Mouse (Mus musculus) intestine, postnatal 0 days (tissue): Measurements from ENCODE around the gene H2afb1. TPM values are rescaled to one million over a fixed set of nuclear protein-coding genes. Genes with fewer than 3 reads are reported as not detected.
"Not testable (repeated sequence)": the region's sequence is repeated elsewhere in the genome, so short reads cannot be mapped to it uniquely, and the experiment has no call there.

Experiments
- ATAC-seq: fragments of 200-750 bp; cut with Nextera tagmentation; 2 replicates; pipeline ENCODE4 v1.8.0; 2017; ENCODE audit warnings: mild to moderate bottlenecking, moderate TSS enrichment, moderate library complexity
- H3K27ac ChIP-seq: fragments of 300-500 bp; sonication (generic); 2 replicates; pipeline ENCODE4 v1.5.1; 2014; ENCODE audit warnings: mild to moderate bottlenecking, low read depth, low read length, moderate library complexity
- H3K27me3 ChIP-seq: fragments of 300-500 bp; sonication (generic); replicated peaks from 2 replicates; pipeline ENCODE4 v1.6.1; 2014; ENCODE audit warnings: low read length, mixed read lengths; ENCODE audit not compliant: control insufficient read depth, insufficient read depth
- H3K36me3 ChIP-seq: fragments of 300-500 bp; sonication (generic); 2 replicates; pipeline ENCODE4 v1.6.1; 2014; ENCODE audit warnings: mild to moderate bottlenecking, moderate library complexity; ENCODE audit not compliant: control insufficient read depth, insufficient read depth
- H3K4me1 ChIP-seq: fragments of 300-500 bp; sonication (generic); replicated peaks from 2 replicates; pipeline ENCODE4 v1.6.1; 2014; ENCODE audit warnings: antibody characterized with exemption, low read length, mixed read lengths; ENCODE audit not compliant: control insufficient read depth, insufficient read depth
- H3K4me2 ChIP-seq: fragments of 300-500 bp; sonication (generic); replicated peaks from 2 replicates; pipeline ENCODE4 v1.6.1; 2014; ENCODE audit warnings: low read depth, mild to moderate bottlenecking, moderate library complexity
- H3K4me3 ChIP-seq: fragments of 300-500 bp; sonication (generic); 2 replicates; pipeline ENCODE4 v1.5.1; 2014; ENCODE audit warnings: low read depth, low read length
- H3K9ac ChIP-seq: fragments of 300-500 bp; sonication (generic); 2 replicates; pipeline ENCODE4 v1.6.1; 2014; ENCODE audit warnings: mild to moderate bottlenecking, low read depth, low read length
- H3K9me3 ChIP-seq: fragments of 300-500 bp; sonication (generic); 2 replicates; pipeline ENCODE4 v1.6.1; 2016; ENCODE audit warnings: mixed run types; ENCODE audit not compliant: control insufficient read depth
- CTCF ChIP-seq: sonication (generic); IDR thresholded peaks from 2 replicates; pipeline ENCODE4 v1.5.1; 2016; ENCODE audit warnings: low read depth, mild to moderate bottlenecking, control low read depth, antibody characterized with exemption, moderate library complexity
- WGBS: fragments of 180-500 bp; shearing (Covaris S2); extraction: QIAGEN DNeasy Blood & Tissue Kit; methylation state at CpG from one replicate; pipeline ENCODE4 v1.1.7; 2014; 5-methylcytosine and 5-hydroxymethylcytosine counted together
- polyA plus RNA-seq: library from polyadenylated mRNA; unstranded; fragments of >200 nt; fragmentation: Nextera tagmentation; extraction: Ambion mirVana; gene quantifications from 2 replicates; pipeline ENCODE4 v1.2.1, GENCODE M21; 2015

H2afb1 gene
- not detected in 2 replicates for polyA plus RNA-seq

DNA sequence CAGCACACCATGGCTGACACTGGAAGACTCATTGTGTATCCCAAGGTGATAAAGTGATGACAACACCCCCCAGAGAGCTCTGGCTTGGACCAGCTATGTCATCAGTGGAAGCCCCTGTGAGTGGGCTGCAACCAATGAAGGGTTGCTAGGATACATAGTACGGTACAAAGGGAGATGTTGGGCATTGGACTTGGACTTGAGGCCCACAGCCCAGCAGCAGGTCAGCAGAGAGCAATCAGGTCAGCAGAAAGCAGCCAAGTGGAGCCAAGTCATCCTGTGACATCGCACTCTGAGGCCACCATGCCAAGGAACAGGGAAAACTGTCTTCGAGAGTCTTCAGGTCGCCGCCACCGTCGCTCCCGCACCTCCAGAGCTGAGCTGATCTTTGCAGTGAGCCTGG is at the start of gene H2afb1:
Gene H2afb1, plus strand, starts transcription at position 301 of the 400 bp plus-strand sequence.
- H3K27me3 ChIP-seq, H3K9me3 ChIP-seq, H3K4me1 ChIP-seq, H3K4me2 ChIP-seq, H3K4me3 ChIP-seq, H3K27ac ChIP-seq, H3K36me3 ChIP-seq, H3K9ac ChIP-seq, ATAC-seq: not testable (repeated sequence)
- 94% methylated on average over 1 of the region's 8 CpGs for WGBS

DNA sequence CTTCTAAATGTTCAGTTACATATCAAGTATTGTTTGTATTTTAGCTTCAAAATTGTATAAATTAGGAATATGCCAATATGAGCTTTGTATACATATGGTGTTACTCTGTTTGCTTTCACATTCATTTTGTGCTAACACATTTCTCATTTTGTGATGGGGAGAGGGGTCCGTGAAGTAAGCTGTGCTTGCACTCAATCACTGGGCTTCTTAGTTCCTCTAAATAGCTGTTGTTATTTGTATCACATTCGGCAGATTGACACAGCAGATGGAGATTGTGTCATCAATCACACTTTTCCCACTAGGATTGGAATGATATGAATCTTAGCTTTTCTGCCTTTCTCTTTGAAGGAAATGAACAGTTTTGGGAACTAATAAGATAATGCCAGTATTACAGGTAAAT is 21.5 kb downstream of the H2afb1 start:
- no peaks in the 10 kb centered on the region for H3K36me3 ChIP-seq
- H3K27ac ChIP-seq: no peak overlapping the region
- TF ChIP-seq CTCF: no peak
- no peak overlapping the region for H3K4me2 ChIP-seq
- H3K4me1 ChIP-seq: no peaks in the 10 kb centered on the region
- no peaks in the 10 kb centered on the region for H3K27me3 ChIP-seq
- no peaks in the 10 kb centered on the region for H3K9me3 ChIP-seq
- no peak overlapping the region for H3K9ac ChIP-seq
- H3K4me3 ChIP-seq: no peak overlapping the region
- ATAC-seq: no peak
- WGBS: 74% methylated on average over 2 of the region's 2 CpGs
